Mouse (Mus musculus) thymus, adult 2 months (tissue): ENCODE data around the gene Twnk. TPM values are rescaled to one million over a fixed set of nuclear protein-coding genes. Genes with fewer than 3 reads are reported as not detected.

ENCODE experiments used
- DNase-seq: peaks from one replicate; pipeline ENCODE4 v3.0.0; 2021
- H3K27ac ChIP-seq: fragments of 200-500 bp; 2 replicates; pipeline ENCODE4 v1.5.1; 2012; ENCODE audit warnings: low read length, control low read depth; ENCODE audit not compliant: control insufficient read depth, insufficient read depth
- H3K27me3 ChIP-seq: fragments of 200-500 bp; 2 replicates; pipeline ENCODE4 v1.6.1; 2012; ENCODE audit warnings: mild to moderate bottlenecking, low read length, moderate library complexity, mixed read lengths; ENCODE audit not compliant: control insufficient read depth, insufficient read depth
- H3K36me3 ChIP-seq: fragments of 200-500 bp; 2 replicates; pipeline ENCODE4 v1.6.1; 2012; ENCODE audit warnings: mild to moderate bottlenecking, low read length, moderate library complexity; ENCODE audit not compliant: control insufficient read depth, insufficient read depth
- H3K4me1 ChIP-seq: fragments of 200-500 bp; replicated peaks from 2 replicates; pipeline ENCODE4 v1.6.1; 2012; ENCODE audit warnings: low read length; ENCODE audit not compliant: control insufficient read depth, insufficient read depth
- H3K4me3 ChIP-seq: fragments of 200-500 bp; 2 replicates; pipeline ENCODE4 v1.5.1; 2012; ENCODE audit warnings: mild to moderate bottlenecking, low read length, control low read depth, moderate library complexity; ENCODE audit not compliant: control insufficient read depth, insufficient read depth
- CTCF ChIP-seq: fragments of 200-500 bp; IDR thresholded peaks from 2 replicates; pipeline ENCODE4 v1.5.1; 2012; ENCODE audit warnings: mild to moderate bottlenecking, control low read depth, low read length, moderate library complexity, borderline replicate concordance; ENCODE audit not compliant: control insufficient read depth, poor library complexity, insufficient read depth; ENCODE audit errors: extremely low read depth
- POLR2A ChIP-seq: fragments of 200-500 bp; IDR thresholded peaks from 2 replicates; pipeline ENCODE4 v1.6.1; 2012; ENCODE audit warnings: mild to moderate bottlenecking, low read length, control low read depth, moderate library complexity; ENCODE audit not compliant: control insufficient read depth, poor library complexity, insufficient read depth; ENCODE audit errors: extremely low read depth
- WGBS: fragments of 180-500 bp; shearing (Covaris S2); methylation state at CpG from one replicate; pipeline ENCODE4 v1.1.7; 2018; 5-methylcytosine and 5-hydroxymethylcytosine counted together
- polyA plus RNA-seq: library from polyadenylated mRNA; depleted of rRNA; stranded (reverse); fragments of >200 nt; gene quantifications from 2 replicates; pipeline ENCODE4 v1.2.3, GENCODE M21; 2012

The Twnk gene
- polyA plus RNA-seq, 1 experiment = 11.6 TPM

- H3K36me3 ChIP-seq = peaks cover 6% of the 10 kb centered on the region; the same call in 1 of the 2 replicates
- no peak overlapping the region for H3K4me3 ChIP-seq
- H3K27ac ChIP-seq = no peak overlapping the region
- H3K4me1 ChIP-seq = peaks cover 17% of the 10 kb centered on the region
- TF ChIP-seq POLR2A (no peak), CTCF (no peak)
- DNase-seq = no peak
- no peaks in the 10 kb centered on the region for H3K27me3 ChIP-seq
- whole genome bisulfite sequencing = 97% methylated on average over 8 of the region's 8 CpGs
Measured at GRCm38 (mm10) chr19:45053451-45053850, 48.0 kb downstream of the Twnk start.

- 87% methylated on average over 6 of the region's 6 CpGs for WGBS
- no peak for DNase-seq
- Histone ChIP-seq H3K27ac (no peak overlapping the region), H3K27me3 (no peaks in the 10 kb centered on the region), H3K4me3 (no peak overlapping the region), H3K36me3 (peaks cover 6% of the 10 kb centered on the region; the same call in 1 of the 2 replicates), H3K4me1 (peaks cover 16% of the 10 kb centered on the region)
- TF ChIP-seq POLR2A (no peak), CTCF (no peak)
Measured at GRCm38 (mm10) chr19:45054892-45055690, 49.6 kb downstream of the Twnk start.

- Histone ChIP-seq H3K4me1 (peaks cover 16% of the 10 kb centered on the region), H3K27ac (no peak overlapping the region; the same call in 1 of the 2 replicates), H3K4me3 (no peak overlapping the region), H3K36me3 (peaks cover 6% of the 10 kb centered on the region; the same call in 1 of the 2 replicates), H3K27me3 (no peaks in the 10 kb centered on the region)
- WGBS = 45% methylated on average over 4 of the region's 4 CpGs
- TF ChIP-seq CTCF (no peak), POLR2A (no peak)
- no peak for DNase-seq
Measured at GRCm38 (mm10) chr19:45056364-45056763, 50.9 kb downstream of the Twnk start.

- H3K27ac ChIP-seq = peak overlapping the region; percentile 99
Measured at GRCm38 (mm10) chr19:45056908-45057698, 51.6 kb downstream of the Twnk start.

GRCm38 (mm10) chr19:45057724-45058112 lies 52.3 kb downstream of the Twnk start:
- peaks cover 16% of the 10 kb centered on the region for H3K4me1 ChIP-seq
- peak overlapping the region; percentile 89 for H3K4me3 ChIP-seq
- no peak for TF ChIP-seq CTCF
- no peak for TF ChIP-seq POLR2A
- peak overlapping the region; percentile 99 for H3K27ac ChIP-seq
- H3K36me3 ChIP-seq = peaks cover 4% of the 10 kb centered on the region; the same call in 1 of the 2 replicates
- H3K27me3 ChIP-seq = no peaks in the 10 kb centered on the region
- WGBS = 25% methylated on average over 7 of the region's 7 CpGs
- DNase-seq = no peak

More at GRCm38 (mm10) chr19:45056908-45057698, 51.6 kb downstream of the Twnk start:
- peaks cover 6% of the 10 kb centered on the region; the same call in 1 of the 2 replicates for H3K36me3 ChIP-seq
- no peaks in the 10 kb centered on the region for H3K27me3 ChIP-seq
- peak overlapping the region; percentile 13; the same call in 1 of the 2 replicates for H3K4me3 ChIP-seq
- DNase-seq = peak; percentile 43
- WGBS = 50% methylated on average over 7 of the region's 7 CpGs
- H3K4me1 ChIP-seq = peaks cover 16% of the 10 kb centered on the region
- TF ChIP-seq POLR2A (no peak), CTCF (no peak)

- DNase-seq = peak; percentile 90
- under 1% methylated on average over 34 of the region's 34 CpGs for WGBS
- H3K27ac ChIP-seq = peak overlapping the region; percentile 99
- H3K4me3 ChIP-seq = peak overlapping the region; percentile 89
- peaks cover 16% of the 10 kb centered on the region for H3K4me1 ChIP-seq
- H3K36me3 ChIP-seq = no peaks in the 10 kb centered on the region
- H3K27me3 ChIP-seq = no peaks in the 10 kb centered on the region
- TF ChIP-seq POLR2A (peak; percentile 91), CTCF (no peak)
Measured at GRCm38 (mm10) chr19:45058113-45058839, 52.8 kb downstream of the Twnk start.
